Mouse (Mus musculus) limb, embryonic 11.5 days (tissue): ENCODE measurements around the gene Tcp11. TPM values are rescaled to one million over a fixed set of nuclear protein-coding genes. Genes with fewer than 3 reads are reported as not detected.

Experiments
- ATAC-seq: fragments of 200-750 bp; cut with Nextera tagmentation; 2 replicates; pipeline ENCODE4 v1.8.0; 2017; ENCODE audit warnings: low read depth; ENCODE audit not compliant: insufficient number of reproducible peaks, low FRiP score, low TSS enrichment
- DNase-seq: peaks from one replicate; pipeline ENCODE4 v3.0.0-alpha.2; 2015; ENCODE audit warnings: low spot score
- H3K27ac ChIP-seq: fragments of 300-500 bp; sonication (generic); replicated peaks from 2 replicates; pipeline ENCODE4 v1.5.1; 2014; ENCODE audit warnings: low read depth, mild to moderate bottlenecking, low read length
- H3K27me3 ChIP-seq: fragments of 300-500 bp; sonication (generic); 2 replicates; pipeline ENCODE4 v1.6.1; 2014; ENCODE audit warnings: mild to moderate bottlenecking, low read length, mixed read lengths; ENCODE audit not compliant: control insufficient read depth, insufficient read depth
- H3K36me3 ChIP-seq: fragments of 300-500 bp; sonication (generic); 2 replicates; pipeline ENCODE4 v1.6.1; 2014; ENCODE audit warnings: mild to moderate bottlenecking, low read length, moderate library complexity, mixed read lengths; ENCODE audit not compliant: control insufficient read depth, insufficient read depth
- H3K4me1 ChIP-seq: fragments of 300-500 bp; sonication (generic); 2 replicates; pipeline ENCODE4 v1.6.1; 2014; ENCODE audit warnings: low read length, mixed read lengths; ENCODE audit not compliant: control insufficient read depth, insufficient read depth
- H3K4me2 ChIP-seq: fragments of 300-500 bp; sonication (generic); 2 replicates; pipeline ENCODE4 v1.6.1; 2014; ENCODE audit warnings: low read depth, mild to moderate bottlenecking, moderate library complexity; ENCODE audit not compliant: severe bottlenecking
- H3K4me3 ChIP-seq: fragments of 300-500 bp; sonication (generic); 2 replicates; pipeline ENCODE4 v1.5.1; 2014; ENCODE audit warnings: low read depth, low read length
- H3K9ac ChIP-seq: fragments of 300-500 bp; sonication (generic); 2 replicates; pipeline ENCODE4 v1.6.1; 2014; ENCODE audit warnings: mild to moderate bottlenecking, low read length
- H3K9me3 ChIP-seq: fragments of 300-500 bp; sonication (generic); 2 replicates; pipeline ENCODE4 v1.6.1; 2016; ENCODE audit warnings: low read length; ENCODE audit not compliant: control insufficient read depth
- WGBS: fragments of 180-500 bp; shearing (Covaris S2); extraction: QIAGEN DNeasy Blood & Tissue Kit; methylation state at CpG from one replicate; pipeline ENCODE4 v1.1.7; 2014; 5-methylcytosine and 5-hydroxymethylcytosine counted together
- polyA plus RNA-seq: library from polyadenylated mRNA; unstranded; fragments of >200 nt; fragmentation: Nextera tagmentation; extraction: Ambion mirVana; gene quantifications from 2 replicates; pipeline ENCODE4 v1.2.1, GENCODE M21; 2014

Tcp11 gene
- 0.43 and 1.1 TPM in 2 replicates for polyA plus RNA-seq

GRCm38 (mm10) chr17:28080045-28080816 lies at the start of gene Tcp11:
Gene Tcp11, minus strand, starts transcription at chr17:28080639.
- 0 out of 2 replicates have a peak, but pooled peaks cover 2% of the 10 kb centered on the region for H3K4me1 ChIP-seq
- no peaks in the 10 kb centered on the region for H3K9me3 ChIP-seq
- peak within 1 kb of the TSS; percentile 69 for H3K4me3 ChIP-seq
- WGBS, result under 1% methylated on average over 50 of the region's 57 CpGs
- H3K27ac ChIP-seq, result 0 out of 2 replicates have a peak within 1 kb of the TSS, but pooled peaks have one; percentile 4
- DNase-seq (peak; percentile 86), ATAC-seq (peak; percentile 76)
- peak within 1 kb of the TSS; percentile 100 for H3K4me2 ChIP-seq
- peak within 1 kb of the TSS; percentile 59 for H3K9ac ChIP-seq
- H3K36me3 ChIP-seq, result no peaks in the 10 kb centered on the region
- no peaks in the 10 kb centered on the region for H3K27me3 ChIP-seq

DNA sequence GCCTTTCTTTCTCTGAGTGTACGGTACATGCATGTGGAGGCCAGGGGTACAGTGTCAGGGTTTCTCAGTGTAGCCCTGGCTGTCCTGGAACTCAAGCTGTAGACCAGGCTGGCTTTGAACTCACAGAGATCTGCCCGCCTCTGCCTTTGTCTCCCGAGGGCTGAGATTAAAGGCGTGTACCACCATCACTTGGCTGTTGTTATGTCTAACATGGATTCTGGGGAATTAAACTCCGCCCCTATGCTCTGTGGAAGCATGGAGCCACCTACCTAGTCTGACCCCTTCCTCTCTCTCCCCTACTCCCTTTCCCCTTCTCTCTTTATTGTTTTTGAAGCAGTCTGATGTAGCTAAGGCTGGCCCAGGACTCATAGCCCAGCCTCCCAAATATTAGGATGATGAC lies 49.4 kb upstream of the Tcp11 start:
- no peak for ATAC-seq
- 93% methylated on average over 5 of the region's 5 CpGs for WGBS

GRCm38 (mm10) chr17:28124368-28124767 lies 43.9 kb upstream of the Tcp11 start:
- H3K4me3 ChIP-seq, result no peak overlapping the region
- H3K4me1 ChIP-seq, result no peaks in the 10 kb centered on the region
- ATAC-seq (no peak), DNase-seq (no peak)
- H3K27me3 ChIP-seq, result no peaks in the 10 kb centered on the region
- H3K4me2 ChIP-seq, result no peak overlapping the region
- no peaks in the 10 kb centered on the region for H3K9me3 ChIP-seq
- H3K27ac ChIP-seq, result no peak overlapping the region
- no peak overlapping the region for H3K9ac ChIP-seq
- no peaks in the 10 kb centered on the region for H3K36me3 ChIP-seq
- WGBS, result 72% methylated on average over 8 of the region's 8 CpGs

More for the DNA sequence above, 49.4 kb upstream of the Tcp11 start:
- no peak overlapping the region for H3K27ac ChIP-seq
- DNase-seq, result no peak
- H3K4me1 ChIP-seq, result peaks cover 4% of the 10 kb centered on the region; the same call in 1 of the 2 replicates
- H3K9ac ChIP-seq, result no peak overlapping the region
- no peaks in the 10 kb centered on the region for H3K9me3 ChIP-seq
- no peaks in the 10 kb centered on the region for H3K27me3 ChIP-seq
- no peak overlapping the region for H3K4me2 ChIP-seq
- H3K4me3 ChIP-seq, result no peak overlapping the region
- no peaks in the 10 kb centered on the region for H3K36me3 ChIP-seq

DNA sequence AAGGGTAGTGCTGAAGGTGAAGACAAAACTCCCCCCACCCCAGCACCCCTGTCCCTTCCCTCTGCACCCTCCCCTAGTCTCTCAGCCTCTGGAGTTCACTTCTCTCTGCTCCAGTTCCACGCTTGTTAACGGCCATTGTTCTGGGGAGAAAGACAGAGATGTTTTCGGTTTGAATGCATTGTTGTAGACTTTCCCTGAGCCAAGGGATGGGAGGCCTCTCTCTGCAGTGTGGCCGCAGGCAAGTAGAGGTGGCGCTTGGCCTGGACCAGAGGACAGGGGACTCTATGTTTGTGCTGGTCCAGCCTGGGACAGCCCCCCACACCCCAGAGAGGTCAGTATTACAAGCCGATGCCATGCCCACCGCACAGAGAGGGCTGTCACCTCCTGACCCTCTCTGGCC lies 43.2 kb upstream of the Tcp11 start:
- no peak overlapping the region for H3K4me3 ChIP-seq
- H3K9ac ChIP-seq, result no peak overlapping the region

DNA sequence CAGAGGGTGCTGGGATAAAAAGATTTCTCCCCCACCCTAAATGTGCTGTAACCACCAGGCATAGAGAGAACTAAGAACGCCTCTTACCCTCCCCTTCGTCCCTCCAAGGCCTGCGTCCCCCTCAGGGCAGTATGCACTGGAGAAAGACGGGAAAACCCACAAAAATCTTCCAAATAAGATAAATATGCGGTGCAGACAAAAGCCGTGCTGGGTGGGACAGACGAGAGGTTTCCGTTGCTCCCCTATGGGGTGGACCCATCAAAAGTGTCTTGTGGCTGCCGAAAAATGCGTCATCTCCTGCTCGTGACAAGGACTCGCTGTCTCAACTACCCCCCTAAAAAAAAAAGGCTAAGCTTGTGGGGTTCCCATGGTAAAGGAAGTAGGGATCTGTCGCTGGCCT lies 42.5 kb upstream of the Tcp11 start:
- no peak overlapping the region for H3K9ac ChIP-seq
- no peak overlapping the region for H3K27ac ChIP-seq
- ATAC-seq (no peak), DNase-seq (no peak)
- WGBS, result 80% methylated on average over 13 of the region's 13 CpGs
- H3K9me3 ChIP-seq, result no peaks in the 10 kb centered on the region
- no peaks in the 10 kb centered on the region for H3K27me3 ChIP-seq
- H3K36me3 ChIP-seq, result no peaks in the 10 kb centered on the region
- no peak overlapping the region for H3K4me3 ChIP-seq
- H3K4me1 ChIP-seq, result no peaks in the 10 kb centered on the region
- no peak overlapping the region for H3K4me2 ChIP-seq

More for the DNA sequence above, 43.2 kb upstream of the Tcp11 start:
- no peaks in the 10 kb centered on the region for H3K36me3 ChIP-seq
- ATAC-seq (no peak), DNase-seq (no peak)
- 54% methylated on average over 7 of the region's 7 CpGs for WGBS
- H3K9me3 ChIP-seq, result no peaks in the 10 kb centered on the region
- H3K27ac ChIP-seq, result no peak overlapping the region
- no peak overlapping the region for H3K4me2 ChIP-seq
- no peaks in the 10 kb centered on the region for H3K27me3 ChIP-seq
- H3K4me1 ChIP-seq, result no peaks in the 10 kb centered on the region

- no peaks in the 10 kb centered on the region for H3K36me3 ChIP-seq
- ATAC-seq, result no peak
- no peak overlapping the region for H3K9ac ChIP-seq
- no peaks in the 10 kb centered on the region for H3K27me3 ChIP-seq
- no peaks in the 10 kb centered on the region for H3K4me1 ChIP-seq
- H3K27ac ChIP-seq, result no peak overlapping the region
- H3K4me2 ChIP-seq, result no peak overlapping the region
- DNase-seq, result no peak
- H3K9me3 ChIP-seq, result no peaks in the 10 kb centered on the region
- 88% methylated on average over 5 of the region's 5 CpGs for WGBS
- no peak overlapping the region for H3K4me3 ChIP-seq
Observed at GRCm38 (mm10) chr17:28120460-28120859, 40.0 kb upstream of the Tcp11 start.

- 62% methylated on average over 19 of the region's 19 CpGs for WGBS
- no peak overlapping the region for H3K27ac ChIP-seq
Observed at GRCm38 (mm10) chr17:28117451-28118209, 37.2 kb upstream of the Tcp11 start.

DNA sequence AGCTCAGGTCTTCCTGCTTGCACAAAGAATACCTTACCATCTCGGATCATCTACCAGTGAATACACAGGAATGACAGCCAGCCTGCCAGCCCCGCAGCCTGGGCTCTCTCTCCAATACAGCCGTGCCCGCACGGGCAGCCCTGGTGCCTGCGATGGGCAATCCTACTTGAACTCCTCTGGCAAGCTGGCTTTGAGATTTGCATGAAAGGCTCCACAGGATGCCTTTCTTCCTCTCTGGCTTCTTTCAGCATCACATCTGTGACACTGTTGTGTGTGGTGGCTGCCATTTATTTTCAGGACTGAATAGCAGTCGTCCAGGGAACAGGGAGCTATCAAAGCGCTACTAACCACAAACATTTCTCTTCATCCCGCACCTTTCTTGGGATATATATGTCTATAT lies 35.9 kb upstream of the Tcp11 start:
- H3K4me2 ChIP-seq, result no peak overlapping the region
- WGBS, result 88% methylated on average over 9 of the region's 9 CpGs
- no peak overlapping the region for H3K9ac ChIP-seq
- no peak overlapping the region for H3K27ac ChIP-seq
- H3K36me3 ChIP-seq, result no peaks in the 10 kb centered on the region
- 0 out of 2 replicates have a peak, but pooled peaks cover 3% of the 10 kb centered on the region for H3K4me1 ChIP-seq
- H3K9me3 ChIP-seq, result no peaks in the 10 kb centered on the region
- no peak for ATAC-seq
- H3K4me3 ChIP-seq, result no peak overlapping the region
- H3K27me3 ChIP-seq, result no peaks in the 10 kb centered on the region
- DNase-seq, result no peak

More at GRCm38 (mm10) chr17:28117451-28118209, 37.2 kb upstream of the Tcp11 start:
- no peak overlapping the region for H3K9ac ChIP-seq
- no peaks in the 10 kb centered on the region for H3K36me3 ChIP-seq
- H3K4me1 ChIP-seq, result 0 out of 2 replicates have a peak, but pooled peaks cover 3% of the 10 kb centered on the region
- no peaks in the 10 kb centered on the region for H3K9me3 ChIP-seq
- H3K4me3 ChIP-seq, result no peak overlapping the region
- DNase-seq (no peak), ATAC-seq (no peak)
- no peak overlapping the region for H3K4me2 ChIP-seq
- H3K27me3 ChIP-seq, result no peaks in the 10 kb centered on the region
